Mouse (Mus musculus) ES-E14 (cell line): ENCODE measurements at regions not wholly inside any gene's neighbourhood (a gene's known extent, or its start where the extent isn't known, plus 50 kb on each side); places are given as distances from the start of the nearest gene placed in this dataset.

ENCODE experiments used
- DNase-seq: peaks from one replicate; pipeline ENCODE4 v3.0.0-alpha.2; 2013; ENCODE audit warnings: low read depth, low spot score
- H3K27ac ChIP-seq: 2 replicates; pipeline ENCODE4 v1.5.1; 2012; ENCODE audit warnings: low read depth, mild to moderate bottlenecking, low read length, moderate library complexity, mixed read lengths; ENCODE audit not compliant: poor library complexity, insufficient read depth, severe bottlenecking
- H3K36me3 ChIP-seq: 2 replicates; pipeline ENCODE4 v1.6.1; 2012; ENCODE audit warnings: mild to moderate bottlenecking, low read length, moderate library complexity, mixed read lengths; ENCODE audit not compliant: control insufficient read depth, poor library complexity, insufficient read depth, severe bottlenecking
- H3K4me1 ChIP-seq, 2 experiments: fragments of 150-350 bp in 1 of 2; sonication (generic) in 1 of 2; 2 replicates each; pipeline ENCODE4 v1.6.1; 2012; ENCODE audit warnings: low read length in 2 of 2, mild to moderate bottlenecking in 1 of 2, mixed read lengths in 1 of 2; ENCODE audit not compliant: control insufficient read depth in 2 of 2, insufficient read depth in 2 of 2, poor library complexity in 1 of 2
- H3K4me3 ChIP-seq, 2 experiments: fragments of 150-350 bp in 1 of 2; sonication (generic) in 1 of 2; 2 replicates each; pipeline ENCODE4 v1.5.1; 2012; ENCODE audit warnings: low read length in 2 of 2, low read depth in 1 of 2, mild to moderate bottlenecking in 1 of 2, mixed read lengths in 1 of 2; ENCODE audit not compliant: insufficient read depth in 1 of 2, poor library complexity in 1 of 2, severe bottlenecking in 1 of 2
- H3K9ac ChIP-seq: 2 replicates; pipeline ENCODE4 v1.6.1; 2012; ENCODE audit warnings: low read depth, mild to moderate bottlenecking, low read length, mixed read lengths; ENCODE audit not compliant: poor library complexity, insufficient read depth, severe bottlenecking
- H3K9me3 ChIP-seq: fragments of 150-350 bp; sonication (generic); 2 replicates; pipeline ENCODE4 v1.6.1; 2012; ENCODE audit warnings: low read depth, mild to moderate bottlenecking, low read length; ENCODE audit not compliant: control insufficient read depth, insufficient read depth
- CHD2 ChIP-seq: IDR thresholded peaks from 2 replicates; pipeline ENCODE4 v1.6.1; 2014; ENCODE audit warnings: mild to moderate bottlenecking, low read depth, low read length, inconsistent platforms
- HCFC1 ChIP-seq: IDR thresholded peaks from 2 replicates; pipeline ENCODE4 v1.6.1; 2012; ENCODE audit warnings: low read length, inconsistent platforms, borderline replicate concordance; ENCODE audit not compliant: insufficient read depth
- MAFK ChIP-seq: IDR thresholded peaks from 2 replicates; pipeline ENCODE4 v1.6.1; 2014; ENCODE audit warnings: mild to moderate bottlenecking, low read depth, low read length, inconsistent platforms; ENCODE audit not compliant: insufficient read depth
- ZC3H11A ChIP-seq: IDR thresholded peaks from 2 replicates; pipeline ENCODE4 v1.6.1; 2012; ENCODE audit warnings: low read depth, mild to moderate bottlenecking, inconsistent platforms, low read length, borderline replicate concordance
- ZNF384 ChIP-seq: IDR thresholded peaks from 2 replicates; pipeline ENCODE4 v1.6.1; 2012; ENCODE audit warnings: low read depth, low read length, inconsistent platforms
- in situ Hi-C, 2 experiments: fragments of 600-800 bp; cut with MboI; formaldehyde crosslinking; loops; one replicate each; pipeline ENCODE4 v1.15.1; 2025; ENCODE audit warnings: low sequenced_read_pairs in 2 of 2, inconsistent platforms in 1 of 2; ENCODE audit not compliant: unreplicated experiment in 2 of 2

GRCm38 (mm10) chr6:89215021-89215420 lies 147.4 kb downstream of the Plxna1 start:
- TF ChIP-seq CHD2 (no peak), ZC3H11A (no peak), HCFC1 (no peak), MAFK (no peak), ZNF384 (no peak)
- in situ Hi-C loops: no loop called here

DNA sequence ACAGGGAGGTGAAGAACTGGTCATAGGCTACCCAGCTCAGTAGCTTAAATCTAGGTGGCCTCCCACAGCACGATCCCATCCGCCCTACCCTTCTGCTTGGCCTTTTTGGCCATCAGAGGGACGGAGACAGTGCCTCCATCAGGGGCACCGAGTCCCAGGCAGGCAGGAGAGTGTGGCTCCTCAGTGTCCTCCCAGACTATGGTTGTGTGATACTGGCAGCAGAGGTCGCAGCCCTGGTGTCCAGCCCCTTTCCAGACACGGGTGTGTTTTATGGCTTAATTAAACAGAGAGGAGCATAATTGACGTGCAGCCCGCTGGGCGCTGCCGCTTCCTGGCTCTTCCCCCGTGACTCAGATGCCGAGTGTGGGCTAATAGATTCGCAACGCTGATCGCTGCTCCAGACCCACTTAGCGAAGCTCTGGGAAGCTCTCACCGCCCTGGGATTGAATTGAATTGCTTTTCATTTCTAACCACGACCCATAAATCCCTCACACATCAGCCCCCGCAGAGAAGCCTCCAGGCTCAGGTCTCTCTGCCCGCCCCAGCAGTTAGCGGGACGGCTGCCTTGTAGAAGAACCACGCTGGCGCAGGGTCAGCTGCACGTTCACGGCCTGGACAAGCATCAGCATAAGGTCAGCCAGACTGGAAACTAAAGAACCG lies 126.9 kb downstream of the Plxna1 start:
- in situ Hi-C loops: no loop called here
- DNase-seq: no peak
- Histone ChIP-seq H3K36me3 (no peaks in the 10 kb centered on the region), H3K4me1 (peaks cover 0 to 8% of the 10 kb centered on the region in 2 experiments; a peak in 1 of 4 replicates), H3K9ac (no peak overlapping the region), H3K4me3 (peak overlapping the region in 1 of 2 experiments; percentile 13; a peak in 1 of 4 replicates), H3K27ac (no peak overlapping the region), H3K9me3 (no peaks in the 10 kb centered on the region)
- TF ChIP-seq HCFC1 (no peak), MAFK (no peak), ZC3H11A (no peak), ZNF384 (no peak), CHD2 (no peak)

More at GRCm38 (mm10) chr6:89215021-89215420, 147.4 kb downstream of the Plxna1 start:
- no peaks in the 10 kb centered on the region for H3K9me3 ChIP-seq
- H3K4me1 ChIP-seq: no peaks in the 10 kb centered on the region
- H3K27ac ChIP-seq: no peak overlapping the region
- H3K36me3 ChIP-seq: no peaks in the 10 kb centered on the region
- no peak for DNase-seq
- no peak overlapping the region for H3K9ac ChIP-seq
- no peak overlapping the region for H3K4me3 ChIP-seq

DNA sequence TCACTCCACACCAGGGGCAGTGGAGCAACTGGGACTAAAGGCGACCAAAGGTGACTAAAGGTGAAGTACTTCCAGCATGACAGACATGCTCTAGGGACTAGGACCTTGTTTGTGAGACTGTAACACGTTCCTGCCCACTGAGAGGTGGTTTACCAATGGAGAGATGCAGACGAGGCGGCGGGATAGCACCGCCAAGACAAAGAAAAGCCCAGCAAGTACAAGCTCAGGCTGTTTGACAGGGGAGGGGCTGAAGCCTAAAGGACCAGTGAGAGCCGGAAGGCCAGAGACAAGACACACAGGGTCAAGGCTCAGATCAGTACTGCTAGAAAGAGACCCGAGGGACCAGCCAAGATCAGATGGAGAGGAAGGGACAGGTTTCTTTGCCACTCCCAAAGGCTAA lies 126.2 kb downstream of the Plxna1 start:
- Histone ChIP-seq H3K9ac (no peak overlapping the region), H3K36me3 (no peaks in the 10 kb centered on the region), H3K4me3 (no peak overlapping the region), H3K9me3 (no peaks in the 10 kb centered on the region), H3K4me1 (peaks cover 0 to 8% of the 10 kb centered on the region in 2 experiments; a peak in 1 of 4 replicates), H3K27ac (no peak overlapping the region)
- in situ Hi-C loops: no loop called here
- TF ChIP-seq ZNF384: no peak
- no peak for TF ChIP-seq ZC3H11A
- TF ChIP-seq CHD2: no peak
- no peak for TF ChIP-seq HCFC1
- TF ChIP-seq MAFK: no peak
- DNase-seq: no peak

DNA sequence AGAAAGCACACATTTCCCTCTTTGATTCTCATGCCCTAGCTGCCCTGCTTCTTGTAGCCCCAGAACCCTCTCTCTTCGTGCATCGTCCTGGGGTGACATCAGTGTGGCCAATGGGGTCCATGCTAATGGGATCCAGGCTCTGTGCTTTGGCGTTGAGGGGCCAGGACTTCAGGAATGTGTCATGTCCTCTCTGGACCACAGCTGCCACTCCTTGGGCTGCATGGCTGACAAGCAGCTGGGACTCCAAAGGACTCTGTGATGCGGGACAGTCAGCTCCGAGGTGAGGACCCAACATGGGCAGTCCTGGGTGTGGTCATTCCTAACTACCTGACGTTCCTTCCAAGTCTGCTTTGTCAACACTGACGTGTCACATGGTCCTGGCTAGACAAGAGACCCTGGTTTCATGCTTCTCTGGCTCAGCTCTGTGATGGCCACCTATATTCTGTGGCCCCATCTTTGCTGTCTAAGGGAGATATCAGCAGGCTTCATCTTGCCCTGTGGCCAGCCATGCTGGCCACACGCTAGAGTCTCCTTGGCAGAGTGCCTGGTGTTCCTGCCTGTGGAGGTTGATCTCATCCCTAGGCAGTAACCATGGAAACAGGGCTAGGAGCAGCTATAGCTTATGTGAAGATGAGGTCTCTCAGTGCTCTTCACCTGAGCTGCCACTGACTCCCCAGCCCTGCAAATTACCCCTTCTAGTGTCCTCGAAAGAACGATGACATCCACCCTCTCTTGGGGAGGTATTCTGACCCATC lies 125.4 kb downstream of the Plxna1 start:
- DNase-seq: no peak
- Histone ChIP-seq H3K9ac (no peak overlapping the region), H3K27ac (no peak overlapping the region), H3K4me1 (peaks cover 0 to 8% of the 10 kb centered on the region in 2 experiments; a peak in 1 of 4 replicates), H3K4me3 (no peak overlapping the region), H3K36me3 (no peaks in the 10 kb centered on the region), H3K9me3 (no peaks in the 10 kb centered on the region)
- no peak for TF ChIP-seq ZC3H11A
- no peak for TF ChIP-seq ZNF384
- no peak for TF ChIP-seq CHD2
- no peak for TF ChIP-seq MAFK
- no peak for TF ChIP-seq HCFC1
- in situ Hi-C loops: no loop called here
